Mouse (Mus musculus): ENCODE data around the gene Mn1. TPM values are rescaled to one million over a fixed set of nuclear protein-coding genes. Genes with fewer than 3 reads are reported as not detected.

Mn1 gene
- total RNA-seq (2014; fragmentation: Nextera tagmentation), result not detected in 2 replicates
- total RNA-seq (2017), result 0.05 TPM in 1 of 2 replicates, not detected in the other
- polyA plus RNA-seq (2012), result not detected in 2 replicates

DNA sequence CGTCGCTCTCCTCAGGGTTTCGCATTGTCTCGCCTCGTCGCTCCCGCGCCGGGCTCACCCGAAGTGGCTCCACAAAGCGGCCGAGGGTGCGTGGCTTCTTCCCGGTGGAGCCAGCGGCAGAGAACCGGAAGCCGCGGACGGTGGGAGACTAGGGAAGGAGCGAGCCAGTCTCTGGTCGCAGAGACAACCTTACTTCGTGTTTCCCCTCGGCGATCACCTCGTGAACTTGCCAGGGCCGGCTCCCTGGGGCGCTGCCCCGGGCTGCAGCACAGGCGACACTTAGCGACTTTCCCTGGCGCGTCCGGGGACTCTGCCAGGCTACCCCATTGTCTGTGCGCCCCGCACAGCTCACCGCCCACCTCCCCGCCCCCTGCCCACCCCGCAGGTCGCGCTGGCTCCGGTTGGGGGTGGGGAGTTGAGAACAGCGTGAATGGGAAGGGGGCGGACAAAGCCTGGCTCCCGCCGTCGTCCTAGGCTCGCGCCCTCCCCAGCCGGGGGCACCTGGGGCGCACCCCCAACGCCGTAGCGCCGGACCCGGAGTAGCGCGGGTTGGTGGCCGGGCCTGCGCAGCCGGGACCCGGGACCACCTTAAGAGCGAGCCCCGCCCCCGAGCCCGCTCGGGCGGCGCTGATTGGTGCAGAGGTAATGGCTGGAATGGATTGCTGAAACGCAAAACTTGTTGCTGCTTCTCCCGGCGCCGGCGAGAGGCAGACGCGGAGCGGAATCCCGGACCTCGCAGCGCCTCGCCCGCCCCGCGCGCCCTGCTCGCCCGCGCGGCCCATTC is at the start of gene Mn1:
TSS of gene Mn1 (plus strand) at position 772 of the 784 bp plus-strand sequence.
- no peak within 1 kb of the TSS; the same call in 1 of the 2 replicates for H3K4me3 ChIP-seq (ENCODE audit: low read depth, low read length)
- TF ChIP-seq GATA2 (IDR thresholded peaks at IDR 0.05; ENCODE audit: borderline replicate concordance, low read depth, low read length) (no peak), CTCF (IDR thresholded peaks at IDR 0.05; ENCODE audit: low read depth, low read length) (no peak), POLR2AphosphoS5 (IDR thresholded peaks at IDR 0.05; ENCODE audit: insufficient replicate concordance, low read depth, low read length) (no peak), GATA1 (IDR thresholded peaks at IDR 0.05; ENCODE audit: borderline replicate concordance, low read length) (no peak), TAL1 (conservative IDR thresholded peaks at IDR 0.05; ENCODE audit: low read depth, low read length) (no peak)
- DNase-seq (ENCODE audit: low spot score) (no peak), ATAC-seq (ENCODE audit: extremely low read depth, insufficient number of reproducible peaks, low FRiP score, poor library complexity, severe bottlenecking) (no peak)
- H3K4me1 ChIP-seq (ENCODE audit: insufficient read depth, low read depth, low read length), result no peaks in the 10 kb centered on the region
- no peaks in the 10 kb centered on the region for H3K36me3 ChIP-seq (replicated peaks)
- H3K27me3 ChIP-seq (ENCODE audit: insufficient read depth, low read length), result no peaks in the 10 kb centered on the region
- H3K9me3 ChIP-seq (replicated peaks), result peaks cover 75% of the 10 kb centered on the region

- peaks cover 94% of the 10 kb centered on the region for H3K36me3 ChIP-seq (replicated peaks)
These were observed 49.1 kb upstream of the Mn1 start for GRCm38 (mm10) chr5:111367937-111368517.

GRCm38 (mm10) chr5:111368576-111368975 is 48.6 kb upstream of the Mn1 start:
- no peak for ATAC-seq (ENCODE audit: extremely low read depth, insufficient number of reproducible peaks, low FRiP score, poor library complexity, severe bottlenecking)
- Histone ChIP-seq H3K36me3 (replicated peaks) (peaks cover 94% of the 10 kb centered on the region), H3K9me3 (replicated peaks) (no peaks in the 10 kb centered on the region), H3K4me3 (ENCODE audit: low read depth, low read length) (no peak overlapping the region), H3K27me3 (ENCODE audit: insufficient read depth, low read length) (no peaks in the 10 kb centered on the region), H3K4me1 (ENCODE audit: insufficient read depth, low read depth, low read length) (no peaks in the 10 kb centered on the region)
- no peak for DNase-seq (ENCODE audit: low spot score)
- TF ChIP-seq TAL1 (conservative IDR thresholded peaks at IDR 0.05; ENCODE audit: low read depth, low read length) (no peak), POLR2AphosphoS5 (IDR thresholded peaks at IDR 0.05; ENCODE audit: insufficient replicate concordance, low read depth, low read length) (no peak), GATA2 (IDR thresholded peaks at IDR 0.05; ENCODE audit: borderline replicate concordance, low read depth, low read length) (no peak), GATA1 (IDR thresholded peaks at IDR 0.05; ENCODE audit: borderline replicate concordance, low read length) (no peak), CTCF (IDR thresholded peaks at IDR 0.05; ENCODE audit: low read depth, low read length) (no peak)

More at GRCm38 (mm10) chr5:111367937-111368517, 49.1 kb upstream of the Mn1 start:
- Histone ChIP-seq H3K27me3 (ENCODE audit: insufficient read depth, low read length) (no peaks in the 10 kb centered on the region), H3K9me3 (replicated peaks) (no peaks in the 10 kb centered on the region), H3K4me3 (ENCODE audit: low read depth, low read length) (no peak overlapping the region), H3K4me1 (ENCODE audit: insufficient read depth, low read depth, low read length) (no peaks in the 10 kb centered on the region)
- no peak for ATAC-seq (ENCODE audit: extremely low read depth, insufficient number of reproducible peaks, low FRiP score, poor library complexity, severe bottlenecking)
- DNase-seq (ENCODE audit: low spot score), result no peak
- no peak for TF ChIP-seq GATA1 (IDR thresholded peaks at IDR 0.05; ENCODE audit: borderline replicate concordance, low read length)
- TF ChIP-seq CTCF (IDR thresholded peaks at IDR 0.05; ENCODE audit: low read depth, low read length), result no peak
- no peak for TF ChIP-seq GATA2 (IDR thresholded peaks at IDR 0.05; ENCODE audit: borderline replicate concordance, low read depth, low read length)
- no peak for TF ChIP-seq POLR2AphosphoS5 (IDR thresholded peaks at IDR 0.05; ENCODE audit: insufficient replicate concordance, low read depth, low read length)
- TF ChIP-seq TAL1 (conservative IDR thresholded peaks at IDR 0.05; ENCODE audit: low read depth, low read length), result no peak

- DNase-seq (ENCODE audit: low spot score) (no peak), ATAC-seq (ENCODE audit: extremely low read depth, insufficient number of reproducible peaks, low FRiP score, poor library complexity, severe bottlenecking) (no peak)
- H3K9me3 ChIP-seq (replicated peaks), result no peaks in the 10 kb centered on the region
- no peaks in the 10 kb centered on the region for H3K27me3 ChIP-seq (ENCODE audit: insufficient read depth, low read length)
- no peak for TF ChIP-seq CTCF (IDR thresholded peaks at IDR 0.05; ENCODE audit: low read depth, low read length)
- TF ChIP-seq TAL1 (conservative IDR thresholded peaks at IDR 0.05; ENCODE audit: low read depth, low read length), result no peak
- no peak for TF ChIP-seq GATA2 (IDR thresholded peaks at IDR 0.05; ENCODE audit: borderline replicate concordance, low read depth, low read length)
- TF ChIP-seq POLR2AphosphoS5 (IDR thresholded peaks at IDR 0.05; ENCODE audit: insufficient replicate concordance, low read depth, low read length), result no peak
- no peak for TF ChIP-seq GATA1 (IDR thresholded peaks at IDR 0.05; ENCODE audit: borderline replicate concordance, low read length)
- peaks cover 99% of the 10 kb centered on the region for H3K36me3 ChIP-seq (replicated peaks)
- H3K4me1 ChIP-seq (ENCODE audit: insufficient read depth, low read depth, low read length), result no peaks in the 10 kb centered on the region
- H3K4me3 ChIP-seq (ENCODE audit: low read depth, low read length), result no peak overlapping the region
These were observed 41.5 kb upstream of the Mn1 start for GRCm38 (mm10) chr5:111375616-111376015.

GRCm38 (mm10) chr5:111376276-111377020 is 40.7 kb upstream of the Mn1 start:
- H3K4me3 ChIP-seq (ENCODE audit: low read depth, low read length), result no peak overlapping the region
- ATAC-seq (ENCODE audit: extremely low read depth, insufficient number of reproducible peaks, low FRiP score, poor library complexity, severe bottlenecking), result no peak

More at GRCm38 (mm10) chr5:111376276-111377020, 40.7 kb upstream of the Mn1 start:
- Histone ChIP-seq H3K36me3 (replicated peaks) (peaks cover 99% of the 10 kb centered on the region), H3K27me3 (ENCODE audit: insufficient read depth, low read length) (no peaks in the 10 kb centered on the region), H3K9me3 (replicated peaks) (no peaks in the 10 kb centered on the region), H3K4me1 (ENCODE audit: insufficient read depth, low read depth, low read length) (no peaks in the 10 kb centered on the region)
- no peak for DNase-seq (ENCODE audit: low spot score)
- TF ChIP-seq CTCF (IDR thresholded peaks at IDR 0.05; ENCODE audit: low read depth, low read length), result no peak

Measured in G1E (cell line).